Mouse (Mus musculus) C2C12 (cell line): ENCODE measurements around the gene Mtg2. TPM values are rescaled to one million over a fixed set of nuclear protein-coding genes. Genes with fewer than 3 reads are reported as not detected.

Experiments
- H3K27me3 ChIP-seq: one replicate; pipeline ENCODE4 v1.6.1; 2011; ENCODE audit not compliant: control insufficient read depth, insufficient read depth, insufficient read length
- H3K36me3 ChIP-seq: one replicate; pipeline ENCODE4 v1.6.1; 2011; ENCODE audit not compliant: control insufficient read depth, insufficient read depth
- H3K4me3 ChIP-seq: one replicate; pipeline ENCODE4 v1.5.1; 2011; ENCODE audit warnings: mild to moderate bottlenecking, control low read depth; ENCODE audit not compliant: poor library complexity, insufficient read depth, severe bottlenecking
- H3K79me2 ChIP-seq: one replicate; pipeline ENCODE4 v1.6.1; 2011; ENCODE audit not compliant: control insufficient read depth, insufficient read depth
- H3K79me3 ChIP-seq: one replicate; pipeline ENCODE4 v1.6.1; 2011; ENCODE audit warnings: low read depth, control low read depth
- H3ac ChIP-seq: one replicate; pipeline ENCODE3; 2011; ENCODE audit warnings: low read depth; ENCODE audit not compliant: control insufficient read depth, insufficient read length
- CEBPB ChIP-seq: IDR thresholded peaks from one replicate; pipeline ENCODE4 v1.6.1; 2011; ENCODE audit warnings: low read depth, mild to moderate bottlenecking, control low read depth, moderate library complexity
- CTCF ChIP-seq: IDR thresholded peaks from one replicate; pipeline ENCODE4 v1.5.1; 2011; ENCODE audit not compliant: control insufficient read depth, insufficient read depth, insufficient read length
- FOSL1 ChIP-seq: IDR thresholded peaks from one replicate; pipeline ENCODE4 v1.8.0; 2011; ENCODE audit warnings: mild to moderate bottlenecking, low read length; ENCODE audit not compliant: poor library complexity, insufficient read depth, severe bottlenecking
- MAX ChIP-seq: IDR thresholded peaks from one replicate; pipeline ENCODE4 v1.6.1; 2011; ENCODE audit warnings: mild to moderate bottlenecking, control low read depth
- MYOD1 ChIP-seq: IDR thresholded peaks from one replicate; pipeline ENCODE4 v1.6.1; 2011; ENCODE audit warnings: low read depth; ENCODE audit not compliant: control insufficient read depth, insufficient read length
- MYOG ChIP-seq: IDR thresholded peaks from one replicate; pipeline ENCODE4 v1.6.1; 2011; ENCODE audit not compliant: control insufficient read depth, insufficient read length; ENCODE audit errors: extremely low read depth
- USF1 ChIP-seq: IDR thresholded peaks from one replicate; pipeline ENCODE4 v1.6.1; 2011; ENCODE audit warnings: low read depth, mild to moderate bottlenecking, control low read depth, moderate library complexity
- long read RNA-seq, 2 experiments: library from polyadenylated mRNA; unstranded; transcript quantifications; one replicate each; pipeline ENCODE4 v2.0.0; 2019 to 2020
- polyA plus RNA-seq: library from polyadenylated mRNA; unstranded; fragments of >200 nt; fragmentation: generic; extraction: Trizol; gene quantifications from one replicate; pipeline ENCODE4 v1.2.1, GENCODE M21; 2012; ENCODE audit warnings: missing spikeins

Gene Mtg2
- 18.0 TPM for polyA plus RNA-seq
- long read RNA-seq, experiment 1, partial matches to known transcripts: 3 of 30 reads
- long read RNA-seq, experiment 1, other reads (novel, unspliced or antisense): 26 of 30 reads
- long read RNA-seq, experiment 2, partial matches to known transcripts: 22 of 114 reads
- long read RNA-seq, experiment 2, other reads (novel, unspliced or antisense): 85 of 114 reads

DNA sequence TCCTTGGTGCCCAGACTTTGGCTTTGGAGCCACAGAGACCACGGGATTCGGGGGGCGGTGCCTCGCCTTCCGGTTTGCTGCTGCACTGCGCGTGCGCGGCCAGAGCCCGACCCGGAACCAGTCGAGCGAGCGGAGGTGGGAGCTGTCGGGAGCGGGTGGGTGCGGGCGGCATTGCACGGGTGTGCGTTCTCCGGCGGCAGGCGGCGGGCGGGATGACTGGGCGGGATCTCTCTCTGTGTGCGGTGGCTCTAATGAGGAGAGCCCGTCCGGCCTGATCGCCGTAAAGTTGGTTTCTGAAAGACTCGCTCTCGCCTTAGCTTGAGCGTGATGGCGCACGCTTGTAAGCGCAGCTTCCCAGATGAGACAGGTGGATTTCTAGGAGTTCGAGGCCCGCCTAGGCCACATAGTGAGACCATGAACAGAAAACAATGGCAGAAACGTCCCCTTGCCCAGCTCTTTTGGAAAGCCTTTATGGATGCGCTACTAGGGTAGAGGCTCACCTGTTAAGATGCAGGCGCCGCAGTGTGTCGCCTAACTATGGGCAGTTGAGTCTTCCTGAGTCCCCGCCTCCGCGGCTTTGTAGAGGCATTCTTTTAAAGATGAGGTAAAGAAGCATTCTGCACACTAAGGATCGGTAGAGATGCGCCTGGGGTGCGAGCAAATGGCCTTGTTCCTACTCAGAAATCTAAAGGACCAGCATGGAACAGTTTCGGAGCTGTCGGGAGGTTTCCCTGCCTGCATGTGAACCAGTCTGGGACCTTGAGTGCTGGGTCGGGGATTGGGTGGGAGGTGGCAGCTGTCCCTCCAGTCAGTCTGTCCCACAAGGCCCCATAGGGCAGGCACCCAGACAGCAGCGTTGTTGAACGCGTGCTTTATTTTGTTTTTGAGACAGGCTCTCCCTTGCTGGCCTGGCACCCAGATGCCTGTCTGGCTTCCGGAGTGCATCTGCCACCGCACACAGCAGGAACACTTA, at the start of gene Mtg2:
Gene Mtg2 (plus strand): TSS at position 108 of the 973 bp plus-strand sequence.
- Histone ChIP-seq H3ac (peak within 1 kb of the TSS; percentile 62), H3K79me2 (peaks cover 15% of the 10 kb centered on the region), H3K4me3 (peak within 1 kb of the TSS; percentile 90), H3K36me3 (peaks cover 7% of the 10 kb centered on the region), H3K79me3 (no peaks in the 10 kb centered on the region), H3K27me3 (no peaks in the 10 kb centered on the region)
- TF ChIP-seq MAX (peak; percentile 74), FOSL1 (no peak)

GRCm38 (mm10) chr2:180020919-180021318, 49.5 kb upstream of the Mtg2 start:
- H3K36me3 ChIP-seq: no peaks in the 10 kb centered on the region
- no peak overlapping the region for H3ac ChIP-seq
- peaks cover 39% of the 10 kb centered on the region for H3K27me3 ChIP-seq
- H3K4me3 ChIP-seq: no peak overlapping the region
- peaks cover 6% of the 10 kb centered on the region for H3K79me3 ChIP-seq
- H3K79me2 ChIP-seq: peaks cover 11% of the 10 kb centered on the region
- TF ChIP-seq CEBPB (no peak), CTCF (no peak), FOSL1 (no peak), MYOD1 (no peak), MYOG (no peak), USF1 (no peak), MAX (no peak)

- Histone ChIP-seq H3K79me3 (peaks cover 23% of the 10 kb centered on the region), H3K4me3 (no peak overlapping the region), H3K36me3 (peaks cover 4% of the 10 kb centered on the region), H3ac (no peak overlapping the region), H3K79me2 (peaks cover 29% of the 10 kb centered on the region), H3K27me3 (peaks cover 37% of the 10 kb centered on the region)
- no peak for TF ChIP-seq USF1
- TF ChIP-seq MYOD1: no peak
- no peak for TF ChIP-seq CTCF
- TF ChIP-seq MYOG: no peak
- no peak for TF ChIP-seq CEBPB
- TF ChIP-seq MAX: no peak
- TF ChIP-seq FOSL1: no peak
These were observed 47.6 kb upstream of the Mtg2 start for GRCm38 (mm10) chr2:180022751-180023150.

- peak; percentile 17 for TF ChIP-seq MAX
- no peak for TF ChIP-seq MYOD1
- peaks cover 26% of the 10 kb centered on the region for H3K27me3 ChIP-seq
- peak within 1 kb of the TSS; percentile 78 for H3K4me3 ChIP-seq
- peak within 1 kb of the TSS; percentile 78 for H3ac ChIP-seq
- peaks cover 33% of the 10 kb centered on the region for H3K79me3 ChIP-seq
- peaks cover 22% of the 10 kb centered on the region for H3K36me3 ChIP-seq
- peaks cover 47% of the 10 kb centered on the region for H3K79me2 ChIP-seq
These were observed 45.8 kb upstream of the Mtg2 start, which contains the start of gene Lsm14b for GRCm38 (mm10) chr2:180024401-180025098. Gene Lsm14b, plus strand, starts transcription at chr2:180024987.

GRCm38 (mm10) chr2:180025135-180025860, 45.1 kb upstream of the Mtg2 start:
- Histone ChIP-seq H3ac (peak overlapping the region; percentile 78), H3K4me3 (peak overlapping the region; percentile 78), H3K27me3 (peaks cover 18% of the 10 kb centered on the region), H3K79me3 (peaks cover 36% of the 10 kb centered on the region), H3K36me3 (peaks cover 29% of the 10 kb centered on the region), H3K79me2 (peaks cover 54% of the 10 kb centered on the region)
- TF ChIP-seq CEBPB: no peak
- no peak for TF ChIP-seq MYOG
- TF ChIP-seq MYOD1: no peak
- TF ChIP-seq CTCF: no peak
- TF ChIP-seq MAX: no peak
- no peak for TF ChIP-seq FOSL1
- no peak for TF ChIP-seq USF1
